Mouse (Mus musculus) liver, postnatal 0 days (tissue): ENCODE measurements at regions not wholly inside any gene's neighbourhood (a gene's known extent, or its start where the extent isn't known, plus 50 kb on each side); places are given as distances from the start of the nearest gene placed in this dataset.

Source experiments
- CTCF ChIP-seq: sonication (generic); IDR thresholded peaks from 2 replicates; pipeline ENCODE4 v1.5.1; 2016; ENCODE audit warnings: antibody characterized with exemption, low read depth
- EP300 ChIP-seq: IDR thresholded peaks from 2 replicates; pipeline ENCODE4 v1.6.1; 2016; ENCODE audit warnings: antibody characterized with exemption, low read depth, mild to moderate bottlenecking

- no peak for TF ChIP-seq CTCF
- no peak for TF ChIP-seq EP300
Observed at GRCm38 (mm10) chr9:76393763-76394162, 70.1 kb upstream of the Hcrtr2 start.
